Mouse (Mus musculus): ENCODE data around the gene Thsd4.

GRCm38 (mm10) chr9:60010285-60010684 is 511.6 kb downstream of the Thsd4 start:
- no peak for TF ChIP-seq CTCF (IDR thresholded peaks at IDR 0.05; ENCODE audit: low read depth)
- no peak for TF ChIP-seq EP300 (IDR thresholded peaks at IDR 0.05; ENCODE audit: low read depth)
